Mouse (Mus musculus): Measurements from ENCODE around the gene Ndufs6. TPM values are rescaled to one million over a fixed set of nuclear protein-coding genes. Genes with fewer than 3 reads are reported as not detected.

Ndufs6 gene
- 198 and 233 TPM in 2 replicates for polyA plus RNA-seq (2012; rRNA removed)

DNA sequence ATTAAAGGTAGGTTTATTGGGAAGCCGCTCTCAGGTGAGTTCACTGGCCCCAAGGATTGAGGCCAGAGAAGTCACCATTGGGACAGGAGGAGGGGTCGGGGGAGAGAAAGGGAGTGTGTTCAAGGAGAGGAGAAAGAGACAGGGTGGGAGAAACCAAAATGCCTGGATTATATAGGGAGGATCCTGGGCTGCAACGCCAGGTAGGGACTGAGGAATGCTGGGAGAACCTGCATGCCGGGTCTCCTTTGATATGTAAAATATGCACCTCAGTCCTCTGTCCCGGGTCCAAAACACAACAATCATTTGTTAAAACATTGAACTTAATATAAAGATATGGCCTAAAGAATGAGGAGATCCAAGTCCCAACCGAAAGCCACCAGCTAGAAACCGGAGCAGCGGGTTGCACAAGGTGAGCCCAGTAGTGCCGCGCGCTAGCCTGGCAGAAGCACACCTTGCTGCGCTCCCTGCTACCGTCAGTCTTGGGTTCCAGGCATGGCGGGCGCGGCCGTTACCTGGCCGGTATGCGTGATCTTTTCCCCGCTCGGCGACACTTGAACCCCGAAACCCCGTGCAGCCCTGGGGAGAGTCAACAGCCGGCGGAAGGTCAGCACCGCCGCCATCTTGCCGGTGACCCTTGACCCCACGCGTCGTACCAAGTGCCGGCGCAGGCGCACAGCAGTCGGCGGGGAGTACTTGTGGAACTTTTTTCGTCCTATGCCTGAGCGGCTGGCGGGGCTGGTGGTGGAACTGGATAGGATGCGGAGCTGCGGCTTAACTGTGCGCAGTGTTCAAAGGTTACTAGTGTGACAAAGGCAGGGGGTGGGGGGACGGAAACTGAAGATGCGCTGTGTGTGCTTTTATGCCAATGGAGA is at the start of gene Ndufs6, which contains the start of gene Mrpl36:
Gene Ndufs6 (minus strand): TSS at position 716 of the 872 bp plus-strand sequence.
Gene Mrpl36 (plus strand): TSS at position 687 of the 872 bp plus-strand sequence.
- DNase-seq (ENCODE audit: low read depth), result peak; percentile 97
- TF ChIP-seq POLR2A (IDR thresholded peaks at IDR 0.05; ENCODE audit: borderline replicate concordance, extremely low read depth, insufficient read depth, insufficient read length, poor library complexity, severe bottlenecking) (peak; percentile 38; the same call in 1 of the 2 replicates), CTCF (IDR thresholded peaks at IDR 0.05; ENCODE audit: borderline replicate concordance, extremely low read depth, insufficient read depth, insufficient read length) (no peak)

GRCm38 (mm10) chr13:73377637-73378036 is 49.3 kb upstream of the Ndufs6 start:
- no peak for DNase-seq (ENCODE audit: low read depth)

DNA sequence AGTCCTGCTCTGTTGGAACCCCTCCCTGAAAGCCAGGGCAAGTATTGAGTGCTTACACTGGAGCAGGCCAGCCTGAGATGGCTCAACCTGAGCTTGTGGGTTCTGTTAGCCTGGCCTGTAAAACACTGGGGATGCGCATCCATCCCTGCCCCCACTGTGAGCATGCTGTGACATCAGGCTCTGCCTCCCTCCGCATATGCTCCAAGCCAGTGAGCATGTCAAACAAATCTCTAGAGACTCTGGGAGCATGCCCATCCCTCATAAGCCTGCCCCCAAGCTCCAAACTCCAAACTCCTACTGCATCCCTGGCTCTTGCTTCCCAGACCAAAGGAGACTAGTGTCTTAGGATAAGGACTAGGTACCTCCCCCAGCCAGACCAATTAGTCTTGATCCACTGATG is 46.3 kb upstream of the Ndufs6 start:
- TF ChIP-seq POLR2A (IDR thresholded peaks at IDR 0.05; ENCODE audit: borderline replicate concordance, extremely low read depth, insufficient read depth, insufficient read length, poor library complexity, severe bottlenecking) (no peak), CTCF (IDR thresholded peaks at IDR 0.05; ENCODE audit: borderline replicate concordance, extremely low read depth, insufficient read depth, insufficient read length) (no peak)
- DNase-seq (ENCODE audit: low read depth), result peak; percentile 12

More at GRCm38 (mm10) chr13:73377637-73378036, 49.3 kb upstream of the Ndufs6 start:
- no peak for TF ChIP-seq POLR2A (IDR thresholded peaks at IDR 0.05; ENCODE audit: borderline replicate concordance, extremely low read depth, insufficient read depth, insufficient read length, poor library complexity, severe bottlenecking)
- TF ChIP-seq CTCF (IDR thresholded peaks at IDR 0.05; ENCODE audit: borderline replicate concordance, extremely low read depth, insufficient read depth, insufficient read length), result no peak

DNA sequence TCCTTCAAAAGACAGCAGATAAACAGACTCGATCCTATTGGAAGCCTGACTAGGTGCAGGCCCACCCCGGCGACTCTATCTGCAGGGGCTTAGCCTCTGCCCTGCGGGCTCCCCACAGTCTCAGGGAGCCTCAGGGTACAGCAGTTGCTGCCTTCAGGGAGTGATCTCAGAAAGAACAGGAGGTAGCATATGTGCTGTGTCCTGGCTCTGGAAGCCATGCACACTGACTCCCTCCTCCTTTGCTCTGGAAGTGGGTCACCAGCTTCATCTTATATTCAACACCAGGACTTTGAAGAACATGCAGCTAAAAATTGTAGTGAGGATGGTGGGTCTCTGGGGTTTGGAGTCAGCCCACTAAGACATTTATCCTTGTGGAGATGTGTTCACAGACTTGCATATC is 45.0 kb upstream of the Ndufs6 start:
- no peak for DNase-seq (ENCODE audit: low read depth)

DNA sequence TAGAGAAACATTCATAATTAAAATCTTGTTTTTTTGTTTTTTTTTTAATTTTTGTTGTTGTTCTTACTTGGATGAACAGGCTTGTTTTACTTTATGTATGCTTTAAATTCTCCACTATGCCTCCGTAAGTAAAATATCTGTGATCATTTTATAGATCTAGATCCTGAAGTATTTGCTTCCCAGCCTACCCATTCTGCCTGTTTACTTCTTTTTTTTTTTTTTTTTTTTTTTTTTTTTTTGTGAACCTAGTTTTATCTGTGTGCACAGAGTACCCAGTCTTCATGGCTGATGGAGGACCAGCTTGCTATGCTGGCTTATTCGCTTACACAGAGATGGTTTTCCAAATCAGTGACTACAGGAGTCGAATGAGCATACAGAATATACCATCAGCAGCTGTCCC is 28.8 kb upstream of the Ndufs6 start:
- TF ChIP-seq CTCF (IDR thresholded peaks at IDR 0.05; ENCODE audit: borderline replicate concordance, extremely low read depth, insufficient read depth, insufficient read length), result no peak
- TF ChIP-seq POLR2A (IDR thresholded peaks at IDR 0.05; ENCODE audit: borderline replicate concordance, extremely low read depth, insufficient read depth, insufficient read length, poor library complexity, severe bottlenecking), result no peak
- DNase-seq (ENCODE audit: low read depth), result no peak

More for the DNA sequence above, 45.0 kb upstream of the Ndufs6 start:
- no peak for TF ChIP-seq POLR2A (IDR thresholded peaks at IDR 0.05; ENCODE audit: borderline replicate concordance, extremely low read depth, insufficient read depth, insufficient read length, poor library complexity, severe bottlenecking)
- TF ChIP-seq CTCF (IDR thresholded peaks at IDR 0.05; ENCODE audit: borderline replicate concordance, extremely low read depth, insufficient read depth, insufficient read length), result no peak

GRCm38 (mm10) chr13:73352491-73352890 is 24.1 kb upstream of the Ndufs6 start:
- DNase-seq (ENCODE audit: low read depth), result no peak
- TF ChIP-seq POLR2A (IDR thresholded peaks at IDR 0.05; ENCODE audit: borderline replicate concordance, extremely low read depth, insufficient read depth, insufficient read length, poor library complexity, severe bottlenecking), result no peak
- no peak for TF ChIP-seq CTCF (IDR thresholded peaks at IDR 0.05; ENCODE audit: borderline replicate concordance, extremely low read depth, insufficient read depth, insufficient read length)

DNA sequence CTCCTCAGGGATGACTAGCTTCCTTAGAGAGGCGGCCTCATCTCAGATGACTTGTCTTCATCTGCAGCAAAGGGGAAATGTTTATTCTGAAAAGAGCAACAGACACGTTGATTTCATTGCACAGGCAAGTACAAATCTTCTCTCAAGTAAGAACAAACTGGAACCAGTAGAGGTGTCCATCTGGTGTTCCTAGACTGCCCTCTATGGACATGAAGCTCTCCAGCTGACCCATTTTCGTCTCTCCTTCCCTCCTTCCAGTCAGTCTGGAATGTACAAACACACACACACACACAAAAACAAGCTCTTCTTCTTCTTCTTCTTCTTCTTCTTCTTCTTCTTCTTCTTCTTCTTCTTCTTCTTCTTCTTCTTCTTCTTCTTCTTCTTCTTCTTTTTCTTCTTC is 23.6 kb upstream of the Ndufs6 start:
- TF ChIP-seq POLR2A (IDR thresholded peaks at IDR 0.05; ENCODE audit: borderline replicate concordance, extremely low read depth, insufficient read depth, insufficient read length, poor library complexity, severe bottlenecking) (no peak), CTCF (IDR thresholded peaks at IDR 0.05; ENCODE audit: borderline replicate concordance, extremely low read depth, insufficient read depth, insufficient read length) (no peak)
- DNase-seq (ENCODE audit: low read depth), result no peak

GRCm38 (mm10) chr13:73350741-73351140 is 22.4 kb upstream of the Ndufs6 start:
- DNase-seq (ENCODE audit: low read depth), result no peak
- TF ChIP-seq CTCF (IDR thresholded peaks at IDR 0.05; ENCODE audit: borderline replicate concordance, extremely low read depth, insufficient read depth, insufficient read length) (no peak), POLR2A (IDR thresholded peaks at IDR 0.05; ENCODE audit: borderline replicate concordance, extremely low read depth, insufficient read depth, insufficient read length, poor library complexity, severe bottlenecking) (no peak)

- DNase-seq (ENCODE audit: low read depth), result no peak
- TF ChIP-seq CTCF (IDR thresholded peaks at IDR 0.05; ENCODE audit: borderline replicate concordance, extremely low read depth, insufficient read depth, insufficient read length) (no peak), POLR2A (IDR thresholded peaks at IDR 0.05; ENCODE audit: borderline replicate concordance, extremely low read depth, insufficient read depth, insufficient read length, poor library complexity, severe bottlenecking) (no peak)
These were observed 19.7 kb upstream of the Ndufs6 start for GRCm38 (mm10) chr13:73347922-73348650.

DNA sequence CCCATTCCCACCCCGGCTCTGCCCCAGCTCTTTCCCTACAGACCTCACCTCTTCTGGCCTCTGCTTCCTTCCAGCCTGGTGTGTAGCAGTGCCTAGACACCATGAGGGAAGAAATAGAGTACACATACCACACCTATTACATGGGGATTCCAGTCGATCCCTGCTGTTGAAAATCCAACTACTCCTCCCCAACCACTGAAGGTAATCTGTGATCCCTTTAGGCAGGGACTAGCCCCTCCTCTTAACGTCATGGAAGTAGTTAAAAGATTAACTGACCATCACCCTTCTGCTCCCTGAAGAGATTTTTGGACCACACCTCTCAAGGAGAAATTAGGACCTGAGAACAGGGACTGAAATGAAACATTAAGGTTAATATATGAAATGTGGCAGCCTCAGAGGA is 18.8 kb upstream of the Ndufs6 start:
- TF ChIP-seq CTCF (IDR thresholded peaks at IDR 0.05; ENCODE audit: borderline replicate concordance, extremely low read depth, insufficient read depth, insufficient read length), result no peak
- TF ChIP-seq POLR2A (IDR thresholded peaks at IDR 0.05; ENCODE audit: borderline replicate concordance, extremely low read depth, insufficient read depth, insufficient read length, poor library complexity, severe bottlenecking), result no peak
- no peak for DNase-seq (ENCODE audit: low read depth)

DNA sequence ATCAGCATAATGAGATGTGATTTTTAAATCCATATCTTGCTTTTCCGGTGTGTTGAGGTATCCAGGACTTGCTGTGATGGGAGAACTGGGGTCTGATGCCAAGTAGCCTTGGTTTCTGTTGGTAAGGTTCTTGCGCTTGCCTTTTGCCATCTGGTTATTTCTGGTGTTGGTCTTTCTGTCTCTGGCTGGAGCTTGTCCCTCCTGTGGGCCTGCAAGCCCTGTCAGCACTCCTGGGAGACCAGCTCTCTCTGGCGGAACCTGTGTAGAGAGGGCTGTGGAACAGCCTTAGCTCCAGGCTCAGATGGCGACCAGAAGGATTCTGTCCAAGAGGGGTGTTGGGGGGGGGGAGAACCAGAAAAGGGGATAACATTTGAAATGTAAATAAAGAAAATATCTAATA is 18.4 kb upstream of the Ndufs6 start:
- TF ChIP-seq POLR2A (IDR thresholded peaks at IDR 0.05; ENCODE audit: borderline replicate concordance, extremely low read depth, insufficient read depth, insufficient read length, poor library complexity, severe bottlenecking) (no peak), CTCF (IDR thresholded peaks at IDR 0.05; ENCODE audit: borderline replicate concordance, extremely low read depth, insufficient read depth, insufficient read length) (no peak)

More for the DNA sequence above, 18.4 kb upstream of the Ndufs6 start:
- no peak for DNase-seq (ENCODE audit: low read depth)

Measured in brain, embryonic 14.5 days (tissue).